Mouse (Mus musculus) kidney, embryonic 15.5 days (tissue): ENCODE measurements around the gene Trim56. TPM values are rescaled to one million over a fixed set of nuclear protein-coding genes. Genes with fewer than 3 reads are reported as not detected.
A peak's percentile ranks its signal among the peaks of the same experiment; 100 is the strongest.

Experiments used
- ATAC-seq: fragments of 200-750 bp; cut with Nextera tagmentation; replicated peaks from 2 replicates; pipeline ENCODE4 v1.8.0; 2017; ENCODE audit warnings: moderate TSS enrichment; ENCODE audit not compliant: low FRiP score
- H3K27ac ChIP-seq: fragments of 300-500 bp; sonication (generic); 2 replicates; pipeline ENCODE4 v1.5.1; 2015; ENCODE audit warnings: mild to moderate bottlenecking, inconsistent platforms
- H3K27me3 ChIP-seq: fragments of 300-500 bp; sonication (generic); 2 replicates; pipeline ENCODE4 v1.6.1; 2015; ENCODE audit warnings: inconsistent platforms
- H3K36me3 ChIP-seq: fragments of 300-500 bp; sonication (generic); 2 replicates; pipeline ENCODE4 v1.6.1; 2015; ENCODE audit warnings: inconsistent platforms
- H3K4me1 ChIP-seq: fragments of 300-500 bp; sonication (generic); 2 replicates; pipeline ENCODE4 v1.6.1; 2015; ENCODE audit warnings: inconsistent platforms
- H3K4me2 ChIP-seq: fragments of 300-500 bp; sonication (generic); 2 replicates; pipeline ENCODE4 v1.6.1; 2015; ENCODE audit warnings: moderate library complexity, mild to moderate bottlenecking, inconsistent platforms
- H3K4me3 ChIP-seq: fragments of 300-500 bp; sonication (generic); replicated peaks from 2 replicates; pipeline ENCODE4 v1.5.1; 2015; ENCODE audit warnings: mild to moderate bottlenecking, inconsistent platforms
- H3K9ac ChIP-seq: fragments of 300-500 bp; sonication (generic); 2 replicates; pipeline ENCODE4 v1.6.1; 2015; ENCODE audit warnings: mild to moderate bottlenecking, inconsistent platforms
- H3K9me3 ChIP-seq: fragments of 300-500 bp; sonication (generic); replicated peaks from 2 replicates; pipeline ENCODE4 v1.6.1; 2016; ENCODE audit warnings: inconsistent platforms
- WGBS: fragments of 180-500 bp; shearing (Covaris S2); methylation state at CpG from one replicate; pipeline ENCODE4 v1.1.7; 2015; ENCODE audit warnings: mixed read lengths; 5-methylcytosine and 5-hydroxymethylcytosine counted together
- polyA plus RNA-seq: library from polyadenylated mRNA; unstranded; fragments of >200 nt; fragmentation: Nextera tagmentation; extraction: Ambion mirVana; gene quantifications from 2 replicates; pipeline ENCODE4 v1.2.1, GENCODE M21; 2015

Trim56 gene
- polyA plus RNA-seq, 1 experiment from 2014 or later = 9.0 TPM

- 0 out of 2 replicates have a peak, but pooled peaks cover 6% of the 10 kb centered on the region for H3K36me3 ChIP-seq
- no peak; the same call in 1 of the 2 replicates for ATAC-seq
- no peak overlapping the region for H3K27ac ChIP-seq
- no peak overlapping the region for H3K4me3 ChIP-seq
- WGBS = 10% methylated on average over 6 of the region's 6 CpGs
- no peak overlapping the region for H3K9ac ChIP-seq
- no peaks in the 10 kb centered on the region for H3K9me3 ChIP-seq
- peaks cover 15% of the 10 kb centered on the region; the same call in 1 of the 2 replicates for H3K4me1 ChIP-seq
- no peak overlapping the region for H3K4me2 ChIP-seq
- 0 out of 2 replicates have a peak, but pooled peaks cover 3% of the 10 kb centered on the region for H3K27me3 ChIP-seq
Measured at GRCm38 (mm10) chr5:137107024-137107423, 9.0 kb downstream of the Trim56 start.

GRCm38 (mm10) chr5:137106434-137106833 is 9.6 kb downstream of the Trim56 start:
- Histone ChIP-seq H3K4me1 (peaks cover 15% of the 10 kb centered on the region; the same call in 1 of the 2 replicates), H3K36me3 (0 out of 2 replicates have a peak, but pooled peaks cover 2% of the 10 kb centered on the region), H3K27me3 (0 out of 2 replicates have a peak, but pooled peaks cover 3% of the 10 kb centered on the region), H3K9ac (no peak overlapping the region), H3K4me3 (no peak overlapping the region), H3K27ac (no peak overlapping the region), H3K4me2 (no peak overlapping the region), H3K9me3 (no peaks in the 10 kb centered on the region)
- no peak for ATAC-seq
- WGBS = 78% methylated on average over 4 of the region's 4 CpGs

GRCm38 (mm10) chr5:137103969-137104368 is 12.0 kb downstream of the Trim56 start:
- Histone ChIP-seq H3K9ac (no peak overlapping the region), H3K9me3 (no peaks in the 10 kb centered on the region), H3K4me2 (no peak overlapping the region), H3K4me1 (peaks cover 10% of the 10 kb centered on the region; the same call in 1 of the 2 replicates), H3K27me3 (0 out of 2 replicates have a peak, but pooled peaks cover 3% of the 10 kb centered on the region), H3K36me3 (no peaks in the 10 kb centered on the region), H3K27ac (no peak overlapping the region), H3K4me3 (no peak overlapping the region)
- WGBS = 88% methylated on average over 2 of the region's 2 CpGs
- no peak for ATAC-seq

- no peak overlapping the region for H3K4me2 ChIP-seq
- H3K4me3 ChIP-seq = no peak overlapping the region
- peaks cover 10% of the 10 kb centered on the region; the same call in 1 of the 2 replicates for H3K4me1 ChIP-seq
- H3K9ac ChIP-seq = no peak overlapping the region
- no peaks in the 10 kb centered on the region for H3K36me3 ChIP-seq
- 0 out of 2 replicates have a peak, but pooled peaks cover 3% of the 10 kb centered on the region for H3K27me3 ChIP-seq
- H3K9me3 ChIP-seq = no peaks in the 10 kb centered on the region
- H3K27ac ChIP-seq = no peak overlapping the region
- ATAC-seq = peak; percentile 68
- whole genome bisulfite sequencing = 68% methylated on average over 28 of the region's 28 CpGs
Measured at GRCm38 (mm10) chr5:137102575-137103522, 13.2 kb downstream of the Trim56 start.

- no peak overlapping the region for H3K27ac ChIP-seq
- H3K9ac ChIP-seq = no peak overlapping the region
- WGBS = 79% methylated on average over 10 of the region's 10 CpGs
- peaks cover 10% of the 10 kb centered on the region; the same call in 1 of the 2 replicates for H3K4me1 ChIP-seq
- no peaks in the 10 kb centered on the region for H3K36me3 ChIP-seq
- H3K27me3 ChIP-seq = 0 out of 2 replicates have a peak, but pooled peaks cover 3% of the 10 kb centered on the region
- ATAC-seq = no peak
- H3K4me2 ChIP-seq = no peak overlapping the region
- no peaks in the 10 kb centered on the region for H3K9me3 ChIP-seq
- no peak overlapping the region for H3K4me3 ChIP-seq
Measured at GRCm38 (mm10) chr5:137102078-137102477, 13.9 kb downstream of the Trim56 start.

- no peaks in the 10 kb centered on the region for H3K36me3 ChIP-seq
- ATAC-seq = no peak
- no peak overlapping the region for H3K4me3 ChIP-seq
- H3K9ac ChIP-seq = no peak overlapping the region
- no peaks in the 10 kb centered on the region for H3K9me3 ChIP-seq
- no peak overlapping the region for H3K4me2 ChIP-seq
- 0 out of 2 replicates have a peak, but pooled peaks cover 3% of the 10 kb centered on the region for H3K27me3 ChIP-seq
- no peak overlapping the region for H3K27ac ChIP-seq
- 50% methylated on average over 4 of the region's 4 CpGs for WGBS
- H3K4me1 ChIP-seq = peaks cover 8% of the 10 kb centered on the region; the same call in 1 of the 2 replicates
Measured at GRCm38 (mm10) chr5:137100660-137101059, 15.3 kb downstream of the Trim56 start.

- ATAC-seq = no peak
- no peak overlapping the region for H3K4me2 ChIP-seq
- H3K9me3 ChIP-seq = no peaks in the 10 kb centered on the region
- H3K36me3 ChIP-seq = no peaks in the 10 kb centered on the region
- H3K9ac ChIP-seq = no peak overlapping the region
- 0 out of 2 replicates have a peak, but pooled peaks cover 3% of the 10 kb centered on the region for H3K27me3 ChIP-seq
- H3K4me3 ChIP-seq = no peak overlapping the region
- peaks cover 11% of the 10 kb centered on the region for H3K4me1 ChIP-seq
- no peak overlapping the region for H3K27ac ChIP-seq
- 64% methylated on average over 11 of the region's 11 CpGs for WGBS
Measured at GRCm38 (mm10) chr5:137098418-137098817, 17.6 kb downstream of the Trim56 start.

- no peaks in the 10 kb centered on the region for H3K27me3 ChIP-seq
- WGBS = 45% methylated on average over 1 of the region's 1 CpGs
- no peak overlapping the region for H3K4me2 ChIP-seq
- H3K9ac ChIP-seq = no peak overlapping the region
- H3K4me1 ChIP-seq = peaks cover 8% of the 10 kb centered on the region
- ATAC-seq = no peak
- no peaks in the 10 kb centered on the region for H3K36me3 ChIP-seq
- no peak overlapping the region for H3K27ac ChIP-seq
- H3K9me3 ChIP-seq = no peaks in the 10 kb centered on the region
- no peak overlapping the region for H3K4me3 ChIP-seq
Measured at GRCm38 (mm10) chr5:137096037-137096436, 20.0 kb downstream of the Trim56 start.

- WGBS = 90% methylated on average over 10 of the region's 10 CpGs
- no peak for ATAC-seq
- H3K9ac ChIP-seq = no peak overlapping the region
Measured at GRCm38 (mm10) chr5:137095135-137095534, 20.9 kb downstream of the Trim56 start.

GRCm38 (mm10) chr5:137093720-137094119 is 22.3 kb downstream of the Trim56 start:
- H3K4me2 ChIP-seq = no peak overlapping the region
- WGBS = 38% methylated on average over 9 of the region's 9 CpGs
- H3K9ac ChIP-seq = no peak overlapping the region
- H3K4me1 ChIP-seq = peaks cover 8% of the 10 kb centered on the region
- no peaks in the 10 kb centered on the region for H3K9me3 ChIP-seq
- no peak overlapping the region for H3K27ac ChIP-seq
- ATAC-seq = no peak
- H3K27me3 ChIP-seq = no peaks in the 10 kb centered on the region
- no peaks in the 10 kb centered on the region for H3K36me3 ChIP-seq
- H3K4me3 ChIP-seq = no peak overlapping the region

More at GRCm38 (mm10) chr5:137095135-137095534, 20.9 kb downstream of the Trim56 start:
- Histone ChIP-seq H3K27me3 (no peaks in the 10 kb centered on the region), H3K9me3 (no peaks in the 10 kb centered on the region), H3K4me3 (no peak overlapping the region), H3K4me1 (peaks cover 8% of the 10 kb centered on the region), H3K4me2 (no peak overlapping the region), H3K27ac (no peak overlapping the region), H3K36me3 (no peaks in the 10 kb centered on the region)

GRCm38 (mm10) chr5:137091560-137091959 is 24.4 kb downstream of the Trim56 start:
- H3K9me3 ChIP-seq = no peaks in the 10 kb centered on the region
- H3K36me3 ChIP-seq = no peaks in the 10 kb centered on the region
- no peak for ATAC-seq
- no peak overlapping the region for H3K4me3 ChIP-seq
- H3K4me1 ChIP-seq = peaks cover 8% of the 10 kb centered on the region
- no peak overlapping the region for H3K27ac ChIP-seq
- no peak overlapping the region for H3K4me2 ChIP-seq
- no peaks in the 10 kb centered on the region for H3K27me3 ChIP-seq
- 60% methylated on average over 6 of the region's 6 CpGs for WGBS
- no peak overlapping the region for H3K9ac ChIP-seq

- no peak for ATAC-seq
- WGBS = 78% methylated on average over 10 of the region's 10 CpGs
- H3K4me2 ChIP-seq = no peak overlapping the region
- H3K27ac ChIP-seq = no peak overlapping the region
- H3K9ac ChIP-seq = no peak overlapping the region
- no peak overlapping the region for H3K4me3 ChIP-seq
- peaks cover 8% of the 10 kb centered on the region for H3K4me1 ChIP-seq
- no peaks in the 10 kb centered on the region for H3K27me3 ChIP-seq
- no peaks in the 10 kb centered on the region for H3K36me3 ChIP-seq
- H3K9me3 ChIP-seq = no peaks in the 10 kb centered on the region
Measured at GRCm38 (mm10) chr5:137090870-137091269, 25.1 kb downstream of the Trim56 start.
